Mouse (Mus musculus) adrenal gland, postnatal 36 days (tissue): Measurements from ENCODE around the gene 4930562C15Rik. TPM values are rescaled to one million over a fixed set of nuclear protein-coding genes. Genes with fewer than 3 reads are reported as not detected.
A peak's percentile ranks its signal among the peaks of the same experiment; 100 is the strongest.
"Not testable (repeated sequence)": the region's sequence is repeated elsewhere in the genome, so short reads cannot be mapped to it uniquely, and the experiment has no call there.

Source experiments
- DNase-seq, 2 experiments: peaks; one replicate each; pipeline ENCODE4 v3.0.0; 2021; ENCODE audit warnings: mixed read lengths in 1 of 2
- long read RNA-seq, 2 experiments: library from polyadenylated mRNA; stranded (forward); transcript quantifications; one replicate each; pipeline ENCODE4 v2.0.0; 2021; ENCODE audit warnings: borderline sequencing depth in 2 of 2
- total RNA-seq, 2 experiments: library from RNA; stranded (reverse); gene quantifications; 2 replicates each; pipeline ENCODE4 v1.2.3; 2021

4930562C15Rik gene
- total RNA-seq: not detected
- long read RNA-seq, experiment 1: 0 reads
- long read RNA-seq, experiment 2: 0 reads

GRCm38 (mm10) chr16:4835191-4835590 lies at the start of gene 4930562C15Rik:
Gene 4930562C15Rik, plus strand, starts transcription at chr16:4835416.
- DNase-seq: no peak

GRCm38 (mm10) chr16:4785706-4786105 lies 49.5 kb upstream of the 4930562C15Rik start:
- no peak for DNase-seq

- DNase-seq: no peak
Observed at GRCm38 (mm10) chr16:4788176-4788575, 47.0 kb upstream of the 4930562C15Rik start.

- peak; percentile 58 to 64 for DNase-seq
Observed at GRCm38 (mm10) chr16:4789311-4789768, 45.9 kb upstream of the 4930562C15Rik start.

GRCm38 (mm10) chr16:4789810-4790559 lies 45.2 kb upstream of the 4930562C15Rik start, which contains the start of gene Cdip1:
Gene Cdip1, minus strand, starts transcription at chr16:4790292.
- DNase-seq: peak; percentile 95 to 97

GRCm38 (mm10) chr16:4791332-4791731 lies 43.9 kb upstream of the 4930562C15Rik start:
- no peak for DNase-seq

GRCm38 (mm10) chr16:4796631-4797030 lies 38.6 kb upstream of the 4930562C15Rik start:
- no peak for DNase-seq

GRCm38 (mm10) chr16:4818349-4818748 lies 16.9 kb upstream of the 4930562C15Rik start:
- DNase-seq: no peak

- DNase-seq: not testable (repeated sequence)
Observed at GRCm38 (mm10) chr16:4824466-4824865, 10.8 kb upstream of the 4930562C15Rik start.

- DNase-seq: no peak
Observed at GRCm38 (mm10) chr16:4827639-4828038, 7.6 kb upstream of the 4930562C15Rik start.

GRCm38 (mm10) chr16:4829271-4829900 lies 5.8 kb upstream of the 4930562C15Rik start:
- no peak for DNase-seq

- peak; percentile 53 to 71 for DNase-seq
Observed at GRCm38 (mm10) chr16:4831650-4832419, 3.4 kb upstream of the 4930562C15Rik start.

GRCm38 (mm10) chr16:4833858-4834257 lies 1.4 kb upstream of the 4930562C15Rik start:
- DNase-seq: no peak

GRCm38 (mm10) chr16:4837631-4838030 lies 2.4 kb downstream of the 4930562C15Rik start:
- DNase-seq: peak in 1 of 2 experiments; percentile 23

GRCm38 (mm10) chr16:4839552-4839951 lies 4.3 kb downstream of the 4930562C15Rik start:
- no peak for DNase-seq

- DNase-seq: no peak
Observed at GRCm38 (mm10) chr16:4840231-4840630, 5.0 kb downstream of the 4930562C15Rik start.

GRCm38 (mm10) chr16:4847041-4847440 lies 11.8 kb downstream of the 4930562C15Rik start:
- DNase-seq: no peak

- DNase-seq: peak in 1 of 2 experiments; percentile 26
Observed at GRCm38 (mm10) chr16:4848090-4848489, 12.9 kb downstream of the 4930562C15Rik start.

GRCm38 (mm10) chr16:4850361-4850760 lies 15.1 kb downstream of the 4930562C15Rik start:
- DNase-seq: peak; percentile 39 to 69

- no peak for DNase-seq
Observed at GRCm38 (mm10) chr16:4850938-4851628, 15.9 kb downstream of the 4930562C15Rik start.

- DNase-seq: no peak
Observed at GRCm38 (mm10) chr16:4855046-4855650, 19.9 kb downstream of the 4930562C15Rik start.
